Mouse (Mus musculus): ENCODE measurements around the gene Etv6. TPM values are rescaled to one million over a fixed set of nuclear protein-coding genes. Genes with fewer than 3 reads are reported as not detected.

The Etv6 gene
- polyA plus RNA-seq, 2 experiments = 13.9 to 16.5 TPM

GRCm38 (mm10) chr6:134072439-134072838 lies 36.9 kb downstream of the Etv6 start:
- no peak for DNase-seq (ENCODE audit: low spot score)
- Histone ChIP-seq H3K36me3 (ENCODE audit: control insufficient read depth, insufficient read depth, low read length) (peaks cover 13% of the 10 kb centered on the region), H3K27me3 (ENCODE audit: control insufficient read depth, insufficient read depth, low read length) (no peaks in the 10 kb centered on the region), H3K4me2 (replicated peaks; ENCODE audit: low read depth, low read length, severe bottlenecking) (no peak overlapping the region), H3K4me1 (ENCODE audit: control insufficient read depth, insufficient read depth, low read length) (no peaks in the 10 kb centered on the region), H3K9me3 (ENCODE audit: control insufficient read depth, low read length) (no peaks in the 10 kb centered on the region), H3K4me3 (replicated peaks; ENCODE audit: low read length) (no peak overlapping the region), H3K9ac (ENCODE audit: low read depth, low read length, severe bottlenecking) (no peak overlapping the region), H3K27ac (replicated peaks; ENCODE audit: low read depth, low read length) (no peak overlapping the region)
- TF ChIP-seq POLR2A (IDR thresholded peaks at IDR 0.05; ENCODE audit: borderline replicate concordance, extremely low read depth, insufficient read depth, insufficient read length) = no peak
- WGBS = 84% methylated on average over 7 of the region's 7 CpGs
- ATAC-seq (ENCODE audit: low FRiP score, low read depth) = no peak

- no peak overlapping the region for H3K4me2 ChIP-seq (replicated peaks; ENCODE audit: low read depth, low read length, severe bottlenecking)
- WGBS = 93% methylated on average over 6 of the region's 6 CpGs
- DNase-seq (ENCODE audit: low spot score) = no peak
- H3K36me3 ChIP-seq (ENCODE audit: control insufficient read depth, insufficient read depth, low read length) = peaks cover 13% of the 10 kb centered on the region
- H3K4me1 ChIP-seq (ENCODE audit: control insufficient read depth, insufficient read depth, low read length) = no peaks in the 10 kb centered on the region
- TF ChIP-seq POLR2A (IDR thresholded peaks at IDR 0.05; ENCODE audit: borderline replicate concordance, extremely low read depth, insufficient read depth, insufficient read length) = no peak
- no peak overlapping the region for H3K9ac ChIP-seq (ENCODE audit: low read depth, low read length, severe bottlenecking)
- no peaks in the 10 kb centered on the region for H3K9me3 ChIP-seq (ENCODE audit: control insufficient read depth, low read length)
- no peak overlapping the region for H3K4me3 ChIP-seq (replicated peaks; ENCODE audit: low read length)
- ATAC-seq (ENCODE audit: low FRiP score, low read depth) = no peak
- no peak overlapping the region for H3K27ac ChIP-seq (replicated peaks; ENCODE audit: low read depth, low read length)
- no peaks in the 10 kb centered on the region for H3K27me3 ChIP-seq (ENCODE audit: control insufficient read depth, insufficient read depth, low read length)
These were observed 37.4 kb downstream of the Etv6 start for GRCm38 (mm10) chr6:134072906-134073305.

GRCm38 (mm10) chr6:134074353-134074752 lies 38.9 kb downstream of the Etv6 start:
- H3K9ac ChIP-seq (ENCODE audit: low read depth, low read length, severe bottlenecking) = no peak overlapping the region
- peaks cover 9% of the 10 kb centered on the region for H3K36me3 ChIP-seq (ENCODE audit: control insufficient read depth, insufficient read depth, low read length)
- H3K9me3 ChIP-seq (ENCODE audit: control insufficient read depth, low read length) = no peaks in the 10 kb centered on the region
- no peaks in the 10 kb centered on the region for H3K27me3 ChIP-seq (ENCODE audit: control insufficient read depth, insufficient read depth, low read length)
- DNase-seq (ENCODE audit: low spot score) (no peak), ATAC-seq (ENCODE audit: low FRiP score, low read depth) (no peak)
- no peaks in the 10 kb centered on the region for H3K4me1 ChIP-seq (ENCODE audit: control insufficient read depth, insufficient read depth, low read length)
- H3K4me2 ChIP-seq (replicated peaks; ENCODE audit: low read depth, low read length, severe bottlenecking) = no peak overlapping the region
- no peak for TF ChIP-seq POLR2A (IDR thresholded peaks at IDR 0.05; ENCODE audit: borderline replicate concordance, extremely low read depth, insufficient read depth, insufficient read length)
- no peak overlapping the region for H3K4me3 ChIP-seq (replicated peaks; ENCODE audit: low read length)
- WGBS = 88% methylated on average over 1 of the region's 1 CpGs
- no peak overlapping the region for H3K27ac ChIP-seq (replicated peaks; ENCODE audit: low read depth, low read length)

GRCm38 (mm10) chr6:134075031-134075430 lies 39.5 kb downstream of the Etv6 start:
- peaks cover 9% of the 10 kb centered on the region; the same call in 1 of the 2 replicates for H3K36me3 ChIP-seq (ENCODE audit: control insufficient read depth, insufficient read depth, low read length)
- WGBS = 93% methylated on average over 6 of the region's 6 CpGs
- DNase-seq (ENCODE audit: low spot score) = no peak
- no peak overlapping the region for H3K4me3 ChIP-seq (replicated peaks; ENCODE audit: low read length)
- TF ChIP-seq POLR2A (IDR thresholded peaks at IDR 0.05; ENCODE audit: borderline replicate concordance, extremely low read depth, insufficient read depth, insufficient read length) = no peak
- H3K27me3 ChIP-seq (ENCODE audit: control insufficient read depth, insufficient read depth, low read length) = no peaks in the 10 kb centered on the region
- H3K9me3 ChIP-seq (ENCODE audit: control insufficient read depth, low read length) = no peaks in the 10 kb centered on the region
- no peak overlapping the region for H3K27ac ChIP-seq (replicated peaks; ENCODE audit: low read depth, low read length)
- H3K4me1 ChIP-seq (ENCODE audit: control insufficient read depth, insufficient read depth, low read length) = no peaks in the 10 kb centered on the region
- no peak for ATAC-seq (ENCODE audit: low FRiP score, low read depth)
- no peak overlapping the region for H3K4me2 ChIP-seq (replicated peaks; ENCODE audit: low read depth, low read length, severe bottlenecking)
- H3K9ac ChIP-seq (ENCODE audit: low read depth, low read length, severe bottlenecking) = no peak overlapping the region

GRCm38 (mm10) chr6:134078016-134078415 lies 42.5 kb downstream of the Etv6 start:
- H3K9me3 ChIP-seq (ENCODE audit: control insufficient read depth, low read length) = no peaks in the 10 kb centered on the region
- no peaks in the 10 kb centered on the region for H3K27me3 ChIP-seq (ENCODE audit: control insufficient read depth, insufficient read depth, low read length)
- DNase-seq (ENCODE audit: low spot score) = no peak
- no peak for ATAC-seq (ENCODE audit: low FRiP score, low read depth)
- H3K27ac ChIP-seq (replicated peaks; ENCODE audit: low read depth, low read length) = no peak overlapping the region
- H3K4me1 ChIP-seq (ENCODE audit: control insufficient read depth, insufficient read depth, low read length) = no peaks in the 10 kb centered on the region
- no peak overlapping the region for H3K4me2 ChIP-seq (replicated peaks; ENCODE audit: low read depth, low read length, severe bottlenecking)
- no peak overlapping the region for H3K9ac ChIP-seq (ENCODE audit: low read depth, low read length, severe bottlenecking)
- no peak for TF ChIP-seq POLR2A (IDR thresholded peaks at IDR 0.05; ENCODE audit: borderline replicate concordance, extremely low read depth, insufficient read depth, insufficient read length)
- H3K4me3 ChIP-seq (replicated peaks; ENCODE audit: low read length) = no peak overlapping the region
- H3K36me3 ChIP-seq (ENCODE audit: control insufficient read depth, insufficient read depth, low read length) = peaks cover 9% of the 10 kb centered on the region; the same call in 1 of the 2 replicates
- 87% methylated on average over 6 of the region's 6 CpGs for WGBS

- Histone ChIP-seq H3K4me2 (replicated peaks; ENCODE audit: low read depth, low read length, severe bottlenecking) (no peak overlapping the region), H3K4me1 (ENCODE audit: control insufficient read depth, insufficient read depth, low read length) (no peaks in the 10 kb centered on the region), H3K4me3 (replicated peaks; ENCODE audit: low read length) (no peak overlapping the region), H3K27me3 (ENCODE audit: control insufficient read depth, insufficient read depth, low read length) (no peaks in the 10 kb centered on the region), H3K27ac (replicated peaks; ENCODE audit: low read depth, low read length) (no peak overlapping the region), H3K9me3 (ENCODE audit: control insufficient read depth, low read length) (no peaks in the 10 kb centered on the region), H3K9ac (ENCODE audit: low read depth, low read length, severe bottlenecking) (no peak overlapping the region), H3K36me3 (ENCODE audit: control insufficient read depth, insufficient read depth, low read length) (0 out of 2 replicates have a peak, but pooled peaks cover 3% of the 10 kb centered on the region)
- no peak for TF ChIP-seq POLR2A (IDR thresholded peaks at IDR 0.05; ENCODE audit: borderline replicate concordance, extremely low read depth, insufficient read depth, insufficient read length)
- WGBS = 87% methylated on average over 9 of the region's 9 CpGs
- ATAC-seq (ENCODE audit: low FRiP score, low read depth) (no peak), DNase-seq (ENCODE audit: low spot score) (no peak)
These were observed 43.6 kb downstream of the Etv6 start for GRCm38 (mm10) chr6:134079112-134079511.
